In genomic region chr10:67045192-67045899, GRCm38 (mm10) we compare ENCODE assay signal across 11 mouse cellular contexts. TPM values are rescaled to one million over a fixed set of nuclear protein-coding genes. Genes with fewer than 3 reads are reported as not detected.
A peak's percentile ranks its signal among the peaks of the same experiment; 100 is the strongest.
DNase-seq lines count a peak whose midpoint lies in the region; ATAC-seq and TF ChIP-seq lines count a peak whose summit lies in the region.
"Had no signal": no experiment of that assay in that cellular context is flagged by ENCODE, and none has a peak within 500 bp of the region (broad histone marks: within the 10 kb centered on the region; RNA-seq: fewer than 3 reads in every experiment).

No protein-coding gene starts in this region.

- TF ChIP-seq POLR2A in limb, embryonic 14.5 days (IDR thresholded peaks at IDR 0.05; ENCODE audit: borderline replicate concordance, extremely low read depth, insufficient read depth, insufficient read length), result no peak

- peak; percentile 50; the same call in 1 of the 2 replicates for ATAC-seq in forebrain, embryonic 13.5 days
- ATAC-seq in limb, embryonic 14.5 days (ENCODE audit: low FRiP score, low read depth), result no peak
- no peak for ATAC-seq in erythroid progenitor cell, adult 5-6 weeks (replicated peaks; ENCODE audit: low FRiP score, poor library complexity, severe bottlenecking)

- H3K4me1 ChIP-seq in forebrain, embryonic 13.5 days, result peaks cover 29% of the 10 kb centered on the region
- peaks cover 14% of the 10 kb centered on the region for H3K4me1 ChIP-seq in limb, embryonic 14.5 days (ENCODE audit: control insufficient read depth, insufficient read depth, low read length)

- 42% methylated on average over 12 of the region's 12 CpGs for WGBS in forebrain, embryonic 13.5 days
- WGBS in limb, embryonic 14.5 days, result 27% methylated on average over 12 of the region's 12 CpGs

- peak overlapping the region; percentile 85 for H3K27ac ChIP-seq in layer of hippocampus, adult 2 months
- H3K27ac ChIP-seq in forebrain, embryonic 13.5 days, result peak overlapping the region; percentile 68
- no peak overlapping the region; the same call in 1 of the 2 replicates for H3K27ac ChIP-seq in limb, embryonic 14.5 days (replicated peaks; ENCODE audit: low read depth, low read length)

- TF ChIP-seq CTCF in layer of hippocampus, adult 2 months (conservative IDR thresholded peaks at IDR 0.05), result no peak

- no peak overlapping the region for H3K4me3 ChIP-seq in layer of hippocampus, adult 2 months
- no peak overlapping the region for H3K4me3 ChIP-seq in forebrain, embryonic 13.5 days
- no peak overlapping the region for H3K4me3 ChIP-seq in limb, embryonic 14.5 days (replicated peaks; ENCODE audit: low read length)

- no peaks in the 10 kb centered on the region for H3K9me3 ChIP-seq in forebrain, embryonic 13.5 days (replicated peaks)
- H3K9me3 ChIP-seq in limb, embryonic 14.5 days (ENCODE audit: control insufficient read depth, low read length), result no peaks in the 10 kb centered on the region

- H3K27me3 ChIP-seq in forebrain, embryonic 13.5 days, result no peaks in the 10 kb centered on the region
- no peaks in the 10 kb centered on the region for H3K27me3 ChIP-seq in limb, embryonic 14.5 days (ENCODE audit: control insufficient read depth, insufficient read depth, low read length)

- H3K36me3 ChIP-seq in forebrain, embryonic 13.5 days (ENCODE audit: poor library complexity, severe bottlenecking), result no peaks in the 10 kb centered on the region
- no peaks in the 10 kb centered on the region; the same call in 1 of the 2 replicates for H3K36me3 ChIP-seq in limb, embryonic 14.5 days (ENCODE audit: control insufficient read depth, insufficient read depth, low read length)

- no peak for DNase-seq in layer of hippocampus, adult 2 months (ENCODE audit: low spot score in 2 of 2)
- DNase-seq in layer of hippocampus, adult 8-10 months (ENCODE audit: low spot score in 2 of 2), result no peak
- peak; percentile 43 for DNase-seq in limb, embryonic 14.5 days (ENCODE audit: low spot score)
- peak; percentile 14 for DNase-seq in retina, postnatal 7 days (ENCODE audit: low read depth, low spot score)
- no peak for DNase-seq in spleen, postnatal 10 days (ENCODE audit: low spot score in 2 of 2)
- DNase-seq: adrenal gland, postnatal 36 days; cerebellum, adult 9-11 months; gastrocnemius, postnatal 10 days; lung, adult 18-20 months had no signal

- H3K9ac ChIP-seq in forebrain, embryonic 13.5 days, result no peak overlapping the region
- no peak overlapping the region for H3K9ac ChIP-seq in limb, embryonic 14.5 days (ENCODE audit: low read depth, low read length, severe bottlenecking)

- peak overlapping the region; percentile 12 for H3K4me2 ChIP-seq in forebrain, embryonic 13.5 days
- H3K4me2 ChIP-seq in limb, embryonic 14.5 days (replicated peaks; ENCODE audit: low read depth, low read length, severe bottlenecking), result no peak overlapping the region

RNA-seq across cellular contexts. Expression of gene Jmjd1c, which starts 50.6 kb away (rescaled TPM):
- total RNA-seq in layer of hippocampus, adult 2 months (2021), result 100 to 1,000 TPM; 106 to 111 TPM
- 100 to 1,000 TPM in 2 of 4 experiments, 10 to 100 TPM in 2; 90.8 to 103 (median 98.5) TPM for total RNA-seq in layer of hippocampus, adult 8-10 months (2022)
- 42.5 and 49.6 TPM in 2 replicates for polyA plus RNA-seq in forebrain, embryonic 13.5 days (2015; fragmentation: Nextera tagmentation; extraction: Ambion mirVana)
- 29.1 and 34.5 TPM in 2 replicates for polyA plus RNA-seq in limb, embryonic 14.5 days (2012; rRNA removed)
- polyA plus RNA-seq in limb, embryonic 14.5 days (2014; fragmentation: Nextera tagmentation; extraction: Ambion mirVana), result 52.2 and 55.8 TPM in 2 replicates
- total RNA-seq in erythroid progenitor cell, adult 5-6 weeks (2015; ENCODE audit: low replicate concordance), result 33.5 and 37.1 TPM in 2 replicates
- total RNA-seq in erythroid progenitor cell, adult 5-6 weeks (2017; ENCODE audit: low replicate concordance), result 19.8 and 26.1 TPM in 2 replicates

RNA-seq across cellular contexts. Expression of gene Reep3, which starts 51.4 kb away (rescaled TPM):
- total RNA-seq in layer of hippocampus, adult 2 months (2021), result 10 to 100 TPM; 18.3 to 21.9 TPM
- 10 to 100 TPM; 21.0 to 24.7 (median 22.3) TPM for total RNA-seq in layer of hippocampus, adult 8-10 months (2022)
- 42.2 and 43.0 TPM in 2 replicates for polyA plus RNA-seq in forebrain, embryonic 13.5 days (2015; fragmentation: Nextera tagmentation; extraction: Ambion mirVana)
- 35.0 and 39.9 TPM in 2 replicates for polyA plus RNA-seq in limb, embryonic 14.5 days (2012; rRNA removed)
- 41.3 and 43.6 TPM in 2 replicates for polyA plus RNA-seq in limb, embryonic 14.5 days (2014; fragmentation: Nextera tagmentation; extraction: Ambion mirVana)
- total RNA-seq in erythroid progenitor cell, adult 5-6 weeks (2015; ENCODE audit: low replicate concordance), result 9.7 and 23.9 TPM in 2 replicates
- total RNA-seq in erythroid progenitor cell, adult 5-6 weeks (2017; ENCODE audit: low replicate concordance), result 5.0 and 7.9 TPM in 2 replicates

Comparison
In these comparisons a context has a peak if more than half of its experiments do, and no peak if none do; other contexts are left out.
1. DNase-seq: peak in limb, embryonic 14.5 days (single experiment) and retina, postnatal 7 days (single experiment); none in layer of hippocampus, adult 2 months (0 of 2), layer of hippocampus, adult 8-10 months (0 of 2) and spleen, postnatal 10 days (0 of 2).